Mouse (Mus musculus): ENCODE results near the gene Slc41a3. TPM values are rescaled to one million over a fixed set of nuclear protein-coding genes. Genes with fewer than 3 reads are reported as not detected.

Gene Slc41a3
- polyA plus RNA-seq, 1 experiment from 2014 or later, result 8.1 TPM

DNA sequence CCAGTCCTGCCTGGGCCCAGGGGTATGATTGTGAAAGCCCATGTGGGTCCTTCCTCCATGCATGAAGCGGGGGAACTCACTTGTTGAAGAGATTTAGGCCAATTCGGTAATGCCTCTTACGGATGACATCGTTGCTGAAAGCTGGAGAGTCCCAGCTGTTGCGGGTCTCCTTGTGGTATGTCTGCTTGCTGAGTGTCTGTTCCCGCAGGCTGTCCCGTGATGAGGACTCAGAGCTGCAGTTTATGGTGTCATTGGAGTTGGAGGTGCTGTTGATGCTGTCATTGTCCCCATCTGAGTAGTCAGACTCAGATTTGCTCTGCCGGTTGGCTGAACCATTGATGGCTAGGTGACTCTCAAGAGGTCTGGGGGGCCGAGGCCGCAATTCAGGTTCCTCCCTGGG lies 85.0 kb downstream of the Slc41a3 start:
- Histone ChIP-seq H3K36me3 (ENCODE audit: control insufficient read depth, insufficient read depth, low read length) (peaks cover 14% of the 10 kb centered on the region), H3K4me2 (ENCODE audit: low read depth, low read length) (no peak overlapping the region), H3K9ac (replicated peaks; ENCODE audit: low read depth, low read length) (no peak overlapping the region), H3K4me1 (ENCODE audit: control insufficient read depth, insufficient read depth, low read length) (0 out of 2 replicates have a peak, but pooled peaks cover 2% of the 10 kb centered on the region), H3K27ac (ENCODE audit: low read depth, low read length) (no peak overlapping the region), H3K9me3 (ENCODE audit: control insufficient read depth, low read length) (no peaks in the 10 kb centered on the region; the same call in 1 of the 2 replicates), H3K27me3 (ENCODE audit: control insufficient read depth, insufficient read depth, low read length) (no peaks in the 10 kb centered on the region), H3K4me3 (ENCODE audit: low read depth, low read length) (no peak overlapping the region)
- 82% methylated on average over 10 of the region's 10 CpGs for WGBS
- no peak for ATAC-seq (ENCODE audit: low read depth)

- Histone ChIP-seq H3K4me3 (ENCODE audit: low read depth, low read length) (no peak overlapping the region), H3K9me3 (ENCODE audit: control insufficient read depth, low read length) (no peaks in the 10 kb centered on the region; the same call in 1 of the 2 replicates), H3K4me2 (ENCODE audit: low read depth, low read length) (no peak overlapping the region), H3K36me3 (ENCODE audit: control insufficient read depth, insufficient read depth, low read length) (peaks cover 14% of the 10 kb centered on the region), H3K4me1 (ENCODE audit: control insufficient read depth, insufficient read depth, low read length) (no peaks in the 10 kb centered on the region), H3K27ac (ENCODE audit: low read depth, low read length) (no peak overlapping the region), H3K27me3 (ENCODE audit: control insufficient read depth, insufficient read depth, low read length) (no peaks in the 10 kb centered on the region), H3K9ac (replicated peaks; ENCODE audit: low read depth, low read length) (no peak overlapping the region)
- ATAC-seq (ENCODE audit: low read depth), result no peak
- 90% methylated on average over 2 of the region's 2 CpGs for WGBS
Observed at GRCm38 (mm10) chr6:90691935-90692334, 87.4 kb downstream of the Slc41a3 start.

- no peak for ATAC-seq (ENCODE audit: low read depth)
- Histone ChIP-seq H3K36me3 (ENCODE audit: control insufficient read depth, insufficient read depth, low read length) (peaks cover 14% of the 10 kb centered on the region), H3K27ac (ENCODE audit: low read depth, low read length) (no peak overlapping the region), H3K4me1 (ENCODE audit: control insufficient read depth, insufficient read depth, low read length) (no peaks in the 10 kb centered on the region), H3K4me2 (ENCODE audit: low read depth, low read length) (no peak overlapping the region), H3K9ac (replicated peaks; ENCODE audit: low read depth, low read length) (no peak overlapping the region), H3K4me3 (ENCODE audit: low read depth, low read length) (no peak overlapping the region), H3K27me3 (ENCODE audit: control insufficient read depth, insufficient read depth, low read length) (no peaks in the 10 kb centered on the region), H3K9me3 (ENCODE audit: control insufficient read depth, low read length) (no peaks in the 10 kb centered on the region; the same call in 1 of the 2 replicates)
- WGBS, result 93% methylated on average over 2 of the region's 2 CpGs
Observed at GRCm38 (mm10) chr6:90692404-90692803, 87.9 kb downstream of the Slc41a3 start.

DNA sequence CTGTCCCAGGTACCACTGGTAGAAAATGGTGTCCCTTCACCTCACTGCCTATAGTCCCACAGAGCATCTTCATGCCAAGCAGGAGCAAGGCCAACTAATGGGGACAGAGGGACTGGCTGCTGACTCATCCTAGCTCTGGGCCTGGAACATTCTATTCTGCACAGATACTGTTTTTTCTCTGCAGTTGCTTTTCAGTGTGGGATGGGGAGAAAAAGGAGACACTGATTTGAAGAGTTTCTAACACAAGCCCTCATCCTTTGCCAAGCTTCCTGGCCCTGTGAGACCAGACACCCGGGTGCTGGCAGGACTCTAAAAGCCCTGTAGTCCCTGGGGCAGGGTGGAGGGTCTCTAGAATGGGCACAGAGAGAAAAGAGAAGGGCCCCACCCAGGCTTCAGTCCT lies 91.2 kb downstream of the Slc41a3 start:
- Histone ChIP-seq H3K27me3 (ENCODE audit: control insufficient read depth, insufficient read depth, low read length) (no peaks in the 10 kb centered on the region), H3K9ac (replicated peaks; ENCODE audit: low read depth, low read length) (no peak overlapping the region), H3K4me2 (ENCODE audit: low read depth, low read length) (no peak overlapping the region), H3K27ac (ENCODE audit: low read depth, low read length) (no peak overlapping the region), H3K4me3 (ENCODE audit: low read depth, low read length) (no peak overlapping the region), H3K36me3 (ENCODE audit: control insufficient read depth, insufficient read depth, low read length) (peaks cover 5% of the 10 kb centered on the region; the same call in 1 of the 2 replicates), H3K4me1 (ENCODE audit: control insufficient read depth, insufficient read depth, low read length) (peaks cover 9% of the 10 kb centered on the region; the same call in 1 of the 2 replicates), H3K9me3 (ENCODE audit: control insufficient read depth, low read length) (no peaks in the 10 kb centered on the region; the same call in 1 of the 2 replicates)
- no peak for ATAC-seq (ENCODE audit: low read depth)
- 67% methylated on average over 1 of the region's 1 CpGs for WGBS

Small RNAs within 50 kb of the gene (microRNA-seq; reads per million reads assigned to microRNA genes)
- not detected for gene Gm24816

Other genes with a start within 250 kb of the Slc41a3 start
- 13.7 and 16.4 TPM in 2 replicates for gene Zxdc, start 235.2 kb upstream of the Slc41a3 start, polyA plus RNA-seq (2014; fragmentation: Nextera tagmentation; extraction: Ambion mirVana)
- gene Cfap100, start 175.9 kb upstream of the Slc41a3 start, polyA plus RNA-seq (2014; fragmentation: Nextera tagmentation; extraction: Ambion mirVana), result 7.4 and 8.5 TPM in 2 replicates
- 16.1 and 16.6 TPM in 2 replicates for gene Klf15, start 142.1 kb upstream of the Slc41a3 start, polyA plus RNA-seq (2014; fragmentation: Nextera tagmentation; extraction: Ambion mirVana)
- 53.3 and 53.5 TPM in 2 replicates for gene Aldh1l1, start 118.3 kb upstream of the Slc41a3 start, polyA plus RNA-seq (2014; fragmentation: Nextera tagmentation; extraction: Ambion mirVana)